Mouse (Mus musculus) layer of hippocampus, postnatal 25 days (tissue): ENCODE data around the gene Slf2. TPM values are rescaled to one million over a fixed set of nuclear protein-coding genes. Genes with fewer than 3 reads are reported as not detected.

Experiments
- DNase-seq, 2 experiments: peaks; one replicate each; pipeline ENCODE4 v3.0.0; 2022; ENCODE audit warnings: mixed read lengths in 2 of 2, low spot score in 1 of 2; ENCODE audit errors: extremely low spot score in 1 of 2
- total RNA-seq, 2 experiments: library from RNA; stranded (reverse); gene quantifications; 2 replicates each; pipeline ENCODE4 v1.2.3; 2021

Slf2 gene
- total RNA-seq, 2 experiments from 2014 or later: 31.8 to 39.3 TPM

DNA sequence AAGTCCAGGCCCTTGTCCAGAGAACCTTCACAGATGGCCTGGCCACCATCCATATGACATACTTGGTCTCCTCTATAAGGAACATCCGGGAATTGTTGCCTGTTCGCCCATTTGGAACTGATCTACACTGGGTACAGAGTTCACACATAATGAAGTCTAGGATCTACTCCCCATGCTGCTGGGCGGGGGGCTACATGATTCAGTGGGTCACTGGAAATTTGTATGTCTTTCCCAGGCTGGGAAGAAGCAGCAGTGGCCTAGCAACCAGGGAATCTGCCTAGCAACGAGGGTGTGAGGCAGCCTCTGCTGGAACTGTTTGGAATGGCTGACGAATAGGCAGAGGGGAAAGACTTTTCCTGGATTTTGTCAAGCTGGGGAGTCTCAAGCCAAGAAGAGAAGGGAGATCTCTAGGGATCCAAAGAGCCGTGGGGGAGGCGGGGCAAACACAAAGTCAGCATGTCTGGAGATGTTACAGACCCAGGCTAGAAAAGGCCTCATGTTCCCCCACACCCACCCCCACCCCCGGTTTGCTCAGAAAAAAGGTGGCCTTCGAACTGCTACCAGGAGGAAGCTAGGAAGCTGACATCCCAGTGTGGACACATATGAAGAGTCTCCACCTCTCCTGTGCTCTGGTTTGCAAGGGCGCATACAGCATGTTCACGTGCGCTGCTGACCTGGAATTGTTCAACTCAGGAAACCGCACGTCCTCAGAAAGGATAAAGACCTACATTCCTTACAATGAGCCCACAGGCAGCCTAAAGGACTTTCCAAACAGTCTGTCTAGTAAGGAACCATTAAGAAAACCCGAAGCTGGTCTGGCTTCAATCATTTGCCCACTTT is 22.9 kb upstream of the Slf2 start:
- peak in 1 of 2 experiments; percentile 33 for DNase-seq

DNA sequence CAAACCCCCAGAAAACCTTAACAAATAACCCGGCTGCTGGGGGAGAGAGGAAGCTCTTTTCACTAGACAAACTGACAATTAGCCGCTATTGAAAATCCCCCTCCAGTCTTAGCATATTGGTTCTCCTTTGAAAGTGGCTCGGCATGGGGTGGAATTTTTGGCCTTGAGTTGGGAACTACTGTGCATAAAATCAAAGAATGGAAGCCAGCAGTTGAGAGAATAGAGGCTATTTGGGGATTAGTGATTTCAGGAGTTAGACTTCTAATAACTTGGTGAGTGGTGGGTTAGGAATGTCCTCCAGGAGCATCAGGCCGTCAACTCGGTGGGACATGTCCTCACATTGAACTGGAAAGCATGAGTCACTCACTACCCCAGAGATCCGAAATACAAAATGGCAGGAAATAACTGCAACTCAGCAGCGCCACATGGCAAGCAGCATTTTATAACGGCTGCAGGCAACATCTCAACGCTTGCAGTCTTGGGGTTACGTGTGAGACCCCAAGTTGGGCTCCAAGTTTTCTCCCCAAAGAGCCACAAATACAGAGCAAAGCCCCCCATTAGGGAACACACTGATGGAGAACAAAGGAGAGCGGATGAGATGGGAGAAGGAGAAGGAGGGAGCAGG is 22.0 kb upstream of the Slf2 start:
- no peak for DNase-seq

DNA sequence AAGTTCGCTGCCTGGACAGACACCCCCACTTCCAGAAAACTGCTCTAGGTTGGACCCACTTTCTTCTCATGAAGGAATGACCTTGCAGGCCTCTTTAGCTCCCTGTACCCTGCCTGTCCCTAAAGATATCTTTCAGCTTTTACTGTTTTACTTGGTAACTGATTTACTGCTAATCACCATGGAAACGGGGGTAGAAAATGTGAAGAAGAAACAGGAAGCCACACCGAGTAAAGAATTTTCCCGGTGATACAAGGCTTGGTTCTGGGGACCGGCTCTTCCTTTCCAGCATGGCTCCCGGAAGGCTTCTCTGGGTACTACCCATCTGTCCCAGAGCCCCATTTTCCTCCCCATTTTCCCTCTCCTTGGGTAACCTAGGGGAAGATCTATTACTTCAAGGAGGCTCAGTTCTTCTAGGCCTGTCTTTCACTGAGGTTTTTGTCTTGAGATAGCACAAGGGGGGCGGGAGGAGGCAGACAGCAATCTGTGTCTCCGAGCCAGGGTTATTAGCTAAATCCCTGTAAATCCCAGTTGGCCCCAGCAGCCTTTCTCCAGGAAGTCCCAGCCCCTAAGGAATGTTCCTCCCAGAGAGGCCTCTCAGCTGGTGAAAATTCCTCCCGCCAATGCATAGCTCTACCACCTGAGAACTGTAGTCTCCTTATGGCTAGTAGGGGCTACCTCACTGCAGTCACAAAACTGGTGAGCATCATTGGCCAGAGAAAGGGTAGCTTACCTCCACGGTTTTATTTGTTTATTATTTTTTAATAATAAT is 16.3 kb upstream of the Slf2 start:
- no peak for DNase-seq

DNA sequence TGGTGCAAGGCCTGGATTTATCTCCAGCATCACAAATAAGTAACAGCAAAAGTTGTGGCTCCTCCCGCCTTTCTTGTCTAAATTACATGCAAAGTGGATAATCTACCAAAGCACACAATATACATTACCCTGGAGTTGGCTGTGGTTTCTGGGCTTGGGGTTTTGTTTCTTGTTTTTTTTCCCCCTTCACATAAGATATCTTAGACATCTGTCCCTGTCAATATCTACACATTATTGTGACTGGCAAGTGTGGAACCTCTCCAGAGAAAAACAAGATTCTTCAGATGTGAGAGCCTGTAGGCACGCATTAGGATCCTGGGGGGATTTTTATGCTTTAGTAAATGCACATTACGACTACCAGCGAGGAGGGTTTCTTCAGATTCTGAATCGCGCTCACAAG is 12.8 kb upstream of the Slf2 start:
- DNase-seq: no peak

DNA sequence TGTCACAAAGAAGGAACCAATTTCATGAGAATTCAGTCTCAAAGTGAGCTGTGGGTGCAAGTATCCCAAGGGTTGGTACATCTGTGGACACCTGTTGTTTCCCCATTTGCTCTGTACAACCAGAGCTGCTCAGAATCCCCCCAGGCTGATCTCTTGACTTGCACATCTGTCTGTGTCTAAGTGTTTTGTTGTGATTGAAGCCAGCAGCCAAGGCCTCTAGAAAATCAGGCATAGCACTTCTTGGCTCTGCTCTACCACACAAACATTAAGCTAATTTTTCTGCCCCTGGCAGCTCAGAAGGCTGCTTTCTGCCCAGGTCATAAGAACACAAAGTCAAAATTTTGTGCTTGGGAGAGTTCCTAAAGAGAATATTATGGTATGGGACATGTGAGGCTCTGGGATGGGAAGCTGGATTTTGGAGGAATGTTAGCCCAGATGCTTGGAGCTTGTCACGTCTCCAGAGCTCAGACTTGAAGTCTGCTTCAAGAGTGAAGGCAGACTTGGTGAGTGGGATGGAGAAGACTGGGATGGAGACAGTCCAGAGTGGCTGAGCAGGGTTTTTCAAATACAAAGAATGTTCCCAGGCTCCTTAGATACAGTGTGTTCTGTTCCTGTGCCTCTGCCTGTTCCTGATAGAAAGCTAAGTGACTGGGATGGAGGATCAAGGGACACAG is 9.3 kb upstream of the Slf2 start:
- DNase-seq: no peak

DNA sequence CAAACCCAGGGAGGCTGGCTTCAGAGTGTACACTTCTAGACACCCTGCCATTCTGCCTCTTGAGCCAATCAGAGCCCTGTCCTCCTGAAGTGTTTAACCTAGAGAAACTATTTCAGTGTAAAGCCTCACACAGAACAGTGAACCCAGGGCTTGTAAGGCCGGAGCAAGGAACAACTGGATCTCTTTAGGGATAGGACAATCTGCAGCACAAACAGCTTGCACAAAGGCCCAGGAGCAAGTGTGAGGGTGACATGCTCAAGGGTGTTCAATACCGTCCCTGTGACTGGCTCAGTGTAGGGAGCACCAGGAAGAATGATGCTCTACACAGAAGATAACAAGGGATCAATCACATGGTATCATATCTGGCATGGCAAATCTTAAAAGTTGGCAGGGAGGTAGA is 8.4 kb upstream of the Slf2 start:
- no peak for DNase-seq

DNA sequence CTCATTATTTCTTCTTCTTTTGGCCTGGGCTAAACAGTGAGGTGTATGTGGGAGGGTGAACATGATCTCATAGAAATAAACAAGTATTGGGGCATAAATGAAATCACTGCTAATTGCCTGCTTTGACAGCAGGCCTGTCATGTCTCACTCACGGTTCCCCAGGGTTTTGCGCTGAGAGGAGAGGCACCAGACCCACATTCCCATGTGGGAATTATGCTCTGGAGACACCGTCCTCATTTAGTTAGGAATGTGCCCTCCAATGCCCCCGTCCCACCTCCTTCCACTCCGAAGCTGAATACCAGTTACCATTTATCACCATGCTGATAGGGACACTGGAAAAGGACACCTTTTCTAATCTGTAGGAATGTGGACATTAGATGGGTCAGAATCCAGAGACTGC is 6.3 kb upstream of the Slf2 start:
- DNase-seq: no peak

DNA sequence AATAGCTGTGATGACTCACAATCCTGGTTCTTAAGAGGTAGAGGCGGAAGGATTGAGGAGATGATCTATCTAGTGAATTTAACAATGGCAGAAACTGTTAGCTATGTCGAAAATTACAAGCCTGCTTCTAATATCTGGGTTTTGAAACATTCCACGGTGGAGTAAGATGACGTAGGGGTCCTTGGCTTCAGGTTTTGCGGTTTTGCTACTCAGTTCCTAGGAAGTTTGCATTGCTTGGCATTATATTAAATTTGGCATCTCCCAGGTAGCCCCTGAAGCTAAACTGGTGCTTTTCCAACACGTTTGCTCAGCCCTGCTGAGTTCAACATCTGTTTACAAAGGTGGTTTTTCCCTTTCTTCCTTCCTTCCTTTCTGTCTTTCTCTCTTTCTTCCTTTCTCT is 4.2 kb upstream of the Slf2 start:
- DNase-seq: no peak

DNA sequence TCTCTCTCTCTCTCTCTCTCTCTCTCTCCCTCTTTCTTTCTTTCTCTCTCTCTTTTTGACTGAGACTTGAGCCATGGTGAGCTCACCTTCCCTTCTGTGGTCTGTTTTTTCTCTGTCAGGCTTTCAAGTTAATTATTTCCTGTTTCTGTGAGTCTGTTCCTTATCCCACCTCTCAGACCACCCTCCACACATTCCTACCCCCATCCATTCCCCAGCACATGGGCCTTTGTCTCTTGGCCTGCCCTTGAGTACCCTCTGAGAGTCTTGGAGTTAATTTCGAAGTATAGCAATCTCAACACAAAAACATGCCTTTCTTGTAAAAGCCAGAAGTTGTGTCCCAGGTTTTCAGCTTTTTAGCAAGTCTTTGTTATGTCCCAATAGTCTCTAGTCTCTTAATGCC is 3.7 kb upstream of the Slf2 start:
- DNase-seq: no peak

DNA sequence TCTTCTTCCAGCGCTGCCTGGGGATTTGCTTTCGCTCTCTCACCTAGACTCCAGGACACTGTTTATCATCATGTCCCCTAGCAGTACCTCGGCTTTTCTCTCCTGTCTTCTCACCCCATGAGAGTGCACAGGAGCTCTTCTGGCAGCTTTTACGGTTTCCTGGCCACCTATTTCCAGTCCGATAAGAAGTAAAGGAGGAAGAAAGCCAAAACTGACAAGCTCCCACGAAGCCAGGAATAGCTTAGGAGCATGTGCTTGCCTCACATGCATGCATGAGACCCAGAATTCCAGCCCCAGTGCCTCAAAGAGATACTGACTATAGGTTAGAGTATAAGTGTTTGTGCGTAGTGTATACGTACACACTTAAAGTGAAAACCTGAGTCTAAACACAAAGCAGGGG is 2.8 kb upstream of the Slf2 start:
- DNase-seq: no peak

DNA sequence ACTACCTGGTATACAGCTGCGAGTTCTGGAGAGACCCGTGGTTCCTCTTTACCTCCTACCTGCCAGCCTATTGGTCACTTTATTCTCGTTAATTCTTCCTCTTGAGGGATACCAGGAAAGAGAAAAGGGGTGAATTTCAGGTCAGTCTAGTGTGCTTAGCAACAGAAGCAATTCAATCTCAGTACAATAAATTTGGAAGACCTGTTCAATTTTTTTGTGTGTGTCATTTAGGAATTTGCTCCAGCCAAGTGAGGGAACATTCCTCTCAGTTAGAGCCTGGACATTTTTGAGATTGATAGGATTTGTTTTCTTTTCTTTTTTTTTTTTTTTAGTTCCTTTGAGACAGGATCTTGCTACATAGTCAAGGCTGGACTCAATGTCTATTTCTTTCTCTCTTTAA is 1.7 kb upstream of the Slf2 start:
- no peak for DNase-seq

DNA sequence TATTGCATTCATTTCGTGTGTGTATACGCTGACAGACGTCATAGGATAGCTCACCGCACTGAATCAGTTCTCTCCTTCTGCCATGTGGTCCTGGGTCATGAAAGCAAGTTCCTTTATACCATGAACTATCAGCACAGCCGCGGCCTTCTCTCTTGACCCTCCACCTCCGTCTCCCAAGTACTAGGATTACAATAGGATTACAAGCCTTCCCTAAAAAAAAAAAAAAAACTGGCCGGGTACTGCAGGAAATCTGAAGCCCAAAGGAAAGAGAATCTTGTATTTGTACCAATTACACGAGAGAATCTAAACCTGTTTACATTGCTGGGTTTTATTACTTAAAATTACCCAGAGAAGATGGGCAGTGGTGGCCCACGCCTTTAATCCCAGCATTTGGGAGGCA is 1.3 kb upstream of the Slf2 start:
- DNase-seq: no peak

DNA sequence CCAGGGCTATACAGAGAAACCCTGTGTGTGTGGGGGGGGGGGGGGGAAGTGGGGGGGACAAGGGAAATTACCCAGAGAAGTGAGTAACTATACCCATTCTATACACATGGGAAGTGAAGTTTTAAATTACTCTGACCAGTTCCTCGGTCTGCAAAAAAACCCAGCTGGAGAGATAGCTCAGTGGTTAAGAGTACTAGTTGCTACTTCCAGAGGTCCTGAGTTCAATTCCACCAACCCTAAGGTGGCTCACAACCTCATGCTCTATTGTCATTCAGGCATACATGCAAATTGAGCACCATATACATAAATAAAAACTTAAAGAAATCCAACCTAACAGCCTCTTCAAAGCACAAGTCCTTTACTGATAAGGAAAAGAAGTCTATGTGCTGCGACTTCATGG is 829 bp upstream of the Slf2 start:
- DNase-seq: no peak

DNA sequence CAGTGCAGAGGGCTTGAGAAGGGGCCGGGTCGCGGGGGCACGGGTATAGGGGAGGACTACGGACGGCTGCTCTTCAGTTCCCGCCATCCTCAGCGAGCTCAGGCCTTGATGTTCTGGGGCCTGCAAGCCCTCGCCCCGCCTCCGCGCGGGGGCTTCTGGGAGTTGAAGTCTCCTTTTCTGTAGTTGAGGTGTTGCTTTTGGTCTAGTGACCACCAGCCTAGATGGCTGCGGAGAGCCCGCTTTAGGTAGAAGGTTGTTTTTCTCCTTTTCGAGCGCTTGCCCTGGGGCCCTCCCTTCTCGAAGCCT is 456 bp downstream of the Slf2 start:
- peak; percentile 75 for DNase-seq

DNA sequence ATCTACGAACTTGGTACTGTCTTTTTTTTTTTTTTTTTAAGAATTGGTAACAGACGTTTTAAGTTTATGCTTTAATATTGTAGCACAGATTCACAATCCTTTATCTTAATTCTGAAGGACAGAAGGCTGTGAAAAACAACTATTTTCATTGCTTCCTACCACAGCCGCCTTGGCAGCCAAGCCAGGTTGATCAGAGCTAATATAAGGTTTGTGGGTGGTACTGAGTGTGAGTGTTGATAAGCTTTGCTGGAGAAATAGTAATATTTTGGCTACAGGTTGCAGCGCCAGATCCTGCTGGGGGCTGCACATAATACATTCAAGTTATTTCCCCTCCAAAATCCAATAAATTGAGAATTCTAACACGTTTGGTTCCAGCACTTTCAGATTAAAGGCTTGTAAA is 1.1 kb downstream of the Slf2 start:
- DNase-seq: no peak

DNA sequence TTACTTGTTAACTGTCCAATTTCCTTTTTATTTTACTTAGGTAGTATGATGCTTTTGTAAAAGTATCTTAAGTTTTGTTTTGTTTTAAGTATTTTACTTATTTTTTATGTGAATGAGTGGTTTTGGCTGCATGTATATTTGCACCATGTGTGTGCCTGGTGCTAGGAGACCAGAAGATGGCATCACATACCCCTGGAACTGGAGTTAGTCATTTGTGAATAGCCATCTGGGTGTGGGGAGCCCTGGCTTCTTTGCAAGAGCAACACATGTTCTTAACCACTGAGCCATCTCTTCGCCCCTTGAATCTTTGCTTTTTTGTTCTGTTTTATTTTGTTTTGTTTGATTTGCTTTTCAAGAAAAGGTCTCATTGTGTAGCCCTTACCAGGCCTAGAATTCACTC is 2.2 kb downstream of the Slf2 start:
- DNase-seq: no peak

DNA sequence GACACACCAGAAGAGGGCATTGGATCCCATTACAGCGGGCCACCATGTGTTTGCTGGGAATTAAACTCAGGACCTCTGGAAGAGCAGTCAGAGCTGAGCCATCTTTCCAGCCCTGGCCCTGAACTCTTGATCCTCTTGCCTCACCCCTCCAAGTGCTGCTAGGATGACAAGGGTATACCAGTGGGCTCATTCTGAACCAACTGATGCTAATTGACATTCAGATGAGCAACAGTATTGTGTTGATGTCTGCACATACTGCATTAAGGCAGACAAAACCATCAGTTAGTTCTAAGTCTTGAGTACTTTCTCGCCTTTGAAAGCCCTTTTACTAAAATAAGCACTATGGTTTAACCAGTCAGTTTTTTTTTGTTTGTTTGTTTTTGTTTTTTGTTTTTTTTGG is 28.7 kb downstream of the Slf2 start:
- no peak for DNase-seq

DNA sequence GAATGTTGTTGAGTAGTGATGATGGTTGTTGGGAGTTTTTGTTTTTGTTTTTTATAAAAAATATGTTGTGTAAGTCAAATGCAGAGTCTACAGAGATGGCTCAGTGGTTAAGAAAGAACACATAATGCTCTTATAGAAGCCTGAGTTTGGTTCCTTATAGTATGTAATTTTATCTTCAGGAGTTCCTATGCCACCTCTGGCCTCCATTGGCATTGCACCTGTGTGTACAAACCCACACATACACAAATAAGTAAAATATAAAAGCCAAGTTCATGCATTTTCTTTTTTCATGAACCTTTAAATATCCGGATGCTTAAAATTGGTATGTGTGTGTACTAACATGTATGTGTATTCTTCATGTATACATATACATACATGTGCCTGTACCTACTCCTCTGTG is 35.0 kb downstream of the Slf2 start:
- DNase-seq: no peak

DNA sequence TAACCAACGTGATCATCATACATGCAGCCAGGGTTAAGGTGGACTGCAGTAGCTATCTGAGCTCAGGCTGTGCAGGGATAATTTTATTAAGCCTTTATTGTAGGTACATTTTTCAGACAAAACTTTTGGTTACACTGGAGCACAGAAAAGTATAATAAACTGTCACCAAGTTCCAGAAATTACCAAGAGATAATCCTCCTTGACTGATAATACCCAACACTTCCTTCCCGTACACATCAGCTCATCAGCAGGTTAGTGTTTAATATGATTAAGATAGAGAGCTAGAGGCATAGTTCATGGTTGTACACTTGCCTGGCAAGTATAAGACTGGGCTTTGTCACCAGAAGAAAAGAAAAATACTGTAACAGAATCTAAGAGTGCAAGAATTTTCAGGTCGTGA is 37.4 kb downstream of the Slf2 start:
- DNase-seq: no peak

DNA sequence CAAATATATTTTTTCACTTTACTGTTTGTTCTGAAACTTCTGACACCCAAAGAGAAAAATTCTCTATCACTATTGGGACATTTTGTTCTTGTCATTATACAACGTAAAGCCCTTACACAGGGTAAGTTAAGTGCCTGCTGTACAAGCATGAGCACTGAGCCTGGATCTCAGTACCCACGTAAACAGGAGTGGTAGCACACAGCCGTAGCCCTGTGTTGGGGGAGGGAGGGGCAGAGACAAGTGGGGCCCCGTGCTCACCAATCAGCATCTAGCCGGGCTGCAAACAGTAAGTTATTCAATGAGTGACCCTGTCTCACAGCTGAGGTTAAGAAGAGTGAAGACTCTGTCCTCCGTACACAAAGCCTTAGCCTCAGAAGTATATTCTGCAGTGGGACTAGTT is 45.7 kb downstream of the Slf2 start:
- no peak for DNase-seq

DNA sequence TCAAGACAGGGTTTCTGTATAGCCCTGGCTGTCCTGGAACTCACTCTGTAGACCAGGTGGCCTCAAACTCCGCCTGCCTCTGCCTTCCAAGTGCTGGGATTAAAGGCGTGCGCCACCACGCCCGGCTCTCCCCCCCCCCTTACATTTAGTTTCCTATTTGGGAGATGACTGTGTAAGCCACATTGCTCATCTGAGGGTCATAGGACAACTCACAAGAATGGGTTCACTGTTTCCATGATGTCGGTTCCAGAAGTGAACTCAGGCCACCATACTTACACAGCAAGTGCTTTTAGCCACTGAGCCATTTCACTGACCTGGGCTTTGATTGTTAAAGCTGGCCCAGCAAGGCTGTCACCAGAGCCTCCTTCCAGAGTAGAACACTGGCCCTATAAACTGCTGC is 46.2 kb downstream of the Slf2 start:
- DNase-seq: no peak
